Mouse (Mus musculus): ENCODE measurements around the gene Ifrd2. TPM values are rescaled to one million over a fixed set of nuclear protein-coding genes. Genes with fewer than 3 reads are reported as not detected.

Ifrd2 gene
- polyA plus RNA-seq, 1 experiment from 2014 or later: 44.6 TPM

DNA sequence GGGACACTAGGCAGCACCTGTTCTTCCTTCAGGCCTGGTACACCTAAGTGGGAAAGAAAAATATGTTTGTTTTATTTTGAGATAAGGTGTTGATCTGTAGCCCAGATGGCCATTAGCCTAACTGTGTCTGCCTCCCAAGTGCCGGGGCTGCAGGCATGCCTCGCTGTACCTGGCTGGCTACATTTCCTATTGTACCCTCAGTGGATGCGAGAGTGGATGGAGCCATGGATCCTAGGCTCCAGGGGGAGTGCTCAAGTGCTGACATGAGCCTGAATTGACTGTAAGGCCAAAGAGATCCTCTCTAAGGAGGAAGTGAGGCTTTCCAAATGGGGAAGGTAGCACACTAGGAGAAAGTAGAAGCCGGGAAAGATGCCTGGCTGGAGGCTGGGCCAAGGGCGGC lies 39.5 kb upstream of the Ifrd2 start:
- Histone ChIP-seq H3K9me3 (ENCODE audit: control insufficient read depth, low read length) (no peaks in the 10 kb centered on the region), H3K27me3 (ENCODE audit: control insufficient read depth, insufficient read depth, low read length) (peaks cover 12% of the 10 kb centered on the region), H3K4me2 (ENCODE audit: low read length) (no peak overlapping the region), H3K36me3 (ENCODE audit: control insufficient read depth, insufficient read depth, low read length) (peaks cover 24% of the 10 kb centered on the region), H3K4me3 (ENCODE audit: control insufficient read depth in 1 of 2, insufficient read depth in 1 of 2, low read depth in 1 of 2, low read length in 2 of 2) (no peak overlapping the region), H3K27ac (replicated peaks in 1 of 2; ENCODE audit: control insufficient read depth in 1 of 2, insufficient read depth in 1 of 2, low read depth in 2 of 2, low read length in 2 of 2) (no peak overlapping the region), H3K9ac (ENCODE audit: low read length) (0 out of 2 replicates have a peak overlapping the region, but pooled peaks have one; percentile 3), H3K4me1 (ENCODE audit: control insufficient read depth in 2 of 2, insufficient read depth in 2 of 2, low read length in 2 of 2) (peaks cover 17 to 38% of the 10 kb centered on the region in 2 experiments)
- 71% methylated on average over 5 of the region's 5 CpGs for WGBS
- ATAC-seq (ENCODE audit: insufficient number of reproducible peaks, insufficient read depth, low FRiP score, low read depth): no peak

DNA sequence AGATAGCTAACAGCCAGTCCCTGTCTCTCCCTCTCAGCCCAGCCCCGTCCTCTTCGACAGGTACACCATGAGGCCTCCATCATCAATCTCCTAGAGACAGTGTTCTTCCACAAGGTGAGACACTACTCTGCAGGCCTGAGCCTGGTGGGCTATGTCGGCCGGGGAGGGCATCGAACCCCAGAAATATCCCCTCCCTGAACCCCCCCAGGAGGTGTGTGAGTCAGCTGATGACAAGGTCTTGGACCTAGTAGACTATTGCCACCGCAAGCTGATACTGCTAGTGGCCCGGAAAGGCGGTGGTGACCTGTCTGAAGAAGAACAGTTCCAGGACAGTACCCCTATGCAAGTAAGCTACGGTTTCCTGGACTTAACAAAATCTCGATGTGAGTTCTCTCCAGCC lies 38.6 kb upstream of the Ifrd2 start:
- H3K4me2 ChIP-seq (ENCODE audit: low read length): no peak overlapping the region
- H3K4me1 ChIP-seq (ENCODE audit: control insufficient read depth in 2 of 2, insufficient read depth in 2 of 2, low read length in 2 of 2): peaks cover 24 to 39% of the 10 kb centered on the region in 2 experiments
- H3K36me3 ChIP-seq (ENCODE audit: control insufficient read depth, insufficient read depth, low read length): peaks cover 19% of the 10 kb centered on the region
- no peak overlapping the region for H3K27ac ChIP-seq (replicated peaks in 1 of 2; ENCODE audit: control insufficient read depth in 1 of 2, insufficient read depth in 1 of 2, low read depth in 2 of 2, low read length in 2 of 2)
- H3K9ac ChIP-seq (ENCODE audit: low read length): no peak overlapping the region
- H3K9me3 ChIP-seq (ENCODE audit: control insufficient read depth, low read length): no peaks in the 10 kb centered on the region
- no peak overlapping the region for H3K4me3 ChIP-seq (ENCODE audit: control insufficient read depth in 1 of 2, insufficient read depth in 1 of 2, low read depth in 1 of 2, low read length in 2 of 2)
- peaks cover 12% of the 10 kb centered on the region for H3K27me3 ChIP-seq (ENCODE audit: control insufficient read depth, insufficient read depth, low read length)
- ATAC-seq (ENCODE audit: insufficient number of reproducible peaks, insufficient read depth, low FRiP score, low read depth): no peak
- 83% methylated on average over 10 of the region's 10 CpGs for WGBS

DNA sequence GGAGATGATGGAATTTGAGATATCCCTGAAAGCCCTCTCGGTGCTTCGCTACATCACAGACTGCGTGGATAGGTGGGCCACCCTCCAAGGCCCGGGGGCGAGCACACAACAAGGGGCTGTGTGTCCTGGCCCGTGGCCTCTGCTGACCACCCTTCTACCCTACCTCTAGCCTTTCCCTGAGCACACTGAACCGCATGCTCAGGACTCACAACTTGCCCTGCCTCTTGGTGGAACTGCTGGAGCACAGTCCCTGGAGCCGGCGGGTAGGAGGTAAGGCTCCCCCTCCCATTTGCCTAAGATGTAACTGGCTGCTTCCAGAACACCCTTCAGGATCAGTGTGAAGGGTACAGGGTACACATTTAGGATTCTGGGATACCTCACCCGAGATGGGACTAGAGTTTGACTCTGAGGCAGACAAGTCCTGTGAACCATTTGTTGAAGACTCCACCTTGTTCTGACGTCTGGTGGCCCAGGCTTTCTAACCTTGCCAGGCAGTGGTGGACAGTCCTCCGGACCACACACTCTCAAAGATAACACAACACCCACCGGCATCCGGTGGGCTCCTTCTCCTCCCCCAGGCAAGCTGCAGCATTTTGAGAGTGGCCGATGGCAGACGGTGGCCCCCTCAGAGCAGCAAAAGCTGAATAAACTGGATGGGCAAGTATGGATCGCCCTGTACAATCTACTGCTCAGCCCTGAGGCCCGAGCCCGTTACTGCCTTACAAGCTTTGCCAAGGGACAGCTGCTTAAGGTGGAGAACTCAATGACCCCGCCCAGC lies 38.0 kb upstream of the Ifrd2 start:
- no peaks in the 10 kb centered on the region for H3K9me3 ChIP-seq (ENCODE audit: control insufficient read depth, low read length)
- no peak overlapping the region for H3K27ac ChIP-seq (replicated peaks in 1 of 2; ENCODE audit: control insufficient read depth in 1 of 2, insufficient read depth in 1 of 2, low read depth in 2 of 2, low read length in 2 of 2)
- ATAC-seq (ENCODE audit: insufficient number of reproducible peaks, insufficient read depth, low FRiP score, low read depth): no peak
- H3K27me3 ChIP-seq (ENCODE audit: control insufficient read depth, insufficient read depth, low read length): peaks cover 12% of the 10 kb centered on the region
- no peak overlapping the region for H3K9ac ChIP-seq (ENCODE audit: low read length)
- peaks cover 24 to 40% of the 10 kb centered on the region in 2 experiments for H3K4me1 ChIP-seq (ENCODE audit: control insufficient read depth in 2 of 2, insufficient read depth in 2 of 2, low read length in 2 of 2)
- peaks cover 12% of the 10 kb centered on the region for H3K36me3 ChIP-seq (ENCODE audit: control insufficient read depth, insufficient read depth, low read length)
- H3K4me2 ChIP-seq (ENCODE audit: low read length): no peak overlapping the region
- no peak overlapping the region for H3K4me3 ChIP-seq (ENCODE audit: control insufficient read depth in 1 of 2, insufficient read depth in 1 of 2, low read depth in 1 of 2, low read length in 2 of 2)
- 78% methylated on average over 20 of the region's 20 CpGs for WGBS

DNA sequence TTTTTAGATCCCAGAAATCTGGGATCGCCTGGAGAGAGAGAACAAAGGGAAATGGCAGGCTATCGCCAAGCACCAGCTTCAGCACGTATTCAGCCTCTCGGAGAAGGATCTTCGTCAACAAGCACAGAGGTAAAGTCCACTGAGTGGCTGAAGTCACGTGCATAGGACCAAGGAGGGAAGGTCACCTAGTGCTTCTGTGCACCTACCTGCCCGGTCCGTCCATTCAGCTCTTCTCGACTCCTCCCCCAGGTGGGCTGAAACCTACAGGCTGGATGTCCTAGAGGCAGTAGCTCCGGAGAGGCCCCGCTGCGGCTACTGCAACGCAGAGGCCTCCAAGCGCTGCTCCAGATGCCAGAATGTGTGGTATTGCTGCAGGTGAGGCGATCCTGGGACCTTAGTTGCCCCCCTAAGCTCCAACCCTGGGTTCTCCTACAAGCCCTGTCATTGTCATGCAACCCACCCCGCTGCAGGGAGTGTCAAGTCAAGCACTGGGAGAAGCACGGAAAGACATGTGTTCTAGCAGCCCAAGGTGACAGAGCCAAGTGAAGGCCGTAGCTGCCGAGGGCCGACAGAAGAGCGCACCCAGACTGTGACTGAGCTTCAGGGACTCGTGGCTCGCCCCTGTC lies 36.8 kb upstream of the Ifrd2 start:
- Histone ChIP-seq H3K36me3 (ENCODE audit: control insufficient read depth, insufficient read depth, low read length) (peaks cover 1% of the 10 kb centered on the region; the same call in 1 of the 2 replicates), H3K27me3 (ENCODE audit: control insufficient read depth, insufficient read depth, low read length) (peaks cover 12% of the 10 kb centered on the region), H3K9ac (ENCODE audit: low read length) (peak overlapping the region; percentile 79), H3K9me3 (ENCODE audit: control insufficient read depth, low read length) (no peaks in the 10 kb centered on the region), H3K4me1 (ENCODE audit: control insufficient read depth in 2 of 2, insufficient read depth in 2 of 2, low read length in 2 of 2) (peaks cover 24 to 41% of the 10 kb centered on the region in 2 experiments), H3K27ac (replicated peaks in 1 of 2; ENCODE audit: control insufficient read depth in 1 of 2, insufficient read depth in 1 of 2, low read depth in 2 of 2, low read length in 2 of 2) (0 out of 4 replicates have a peak overlapping the region, but pooled peaks of 1 of the 2 experiments have one; percentile 9), H3K4me3 (ENCODE audit: control insufficient read depth in 1 of 2, insufficient read depth in 1 of 2, low read depth in 1 of 2, low read length in 2 of 2) (peak overlapping the region; percentile 46 to 50; a peak in 3 of 4 replicates), H3K4me2 (ENCODE audit: low read length) (peak overlapping the region; percentile 88)
- WGBS: 43% methylated on average over 23 of the region's 23 CpGs
- ATAC-seq (ENCODE audit: insufficient number of reproducible peaks, insufficient read depth, low FRiP score, low read depth): no peak

DNA sequence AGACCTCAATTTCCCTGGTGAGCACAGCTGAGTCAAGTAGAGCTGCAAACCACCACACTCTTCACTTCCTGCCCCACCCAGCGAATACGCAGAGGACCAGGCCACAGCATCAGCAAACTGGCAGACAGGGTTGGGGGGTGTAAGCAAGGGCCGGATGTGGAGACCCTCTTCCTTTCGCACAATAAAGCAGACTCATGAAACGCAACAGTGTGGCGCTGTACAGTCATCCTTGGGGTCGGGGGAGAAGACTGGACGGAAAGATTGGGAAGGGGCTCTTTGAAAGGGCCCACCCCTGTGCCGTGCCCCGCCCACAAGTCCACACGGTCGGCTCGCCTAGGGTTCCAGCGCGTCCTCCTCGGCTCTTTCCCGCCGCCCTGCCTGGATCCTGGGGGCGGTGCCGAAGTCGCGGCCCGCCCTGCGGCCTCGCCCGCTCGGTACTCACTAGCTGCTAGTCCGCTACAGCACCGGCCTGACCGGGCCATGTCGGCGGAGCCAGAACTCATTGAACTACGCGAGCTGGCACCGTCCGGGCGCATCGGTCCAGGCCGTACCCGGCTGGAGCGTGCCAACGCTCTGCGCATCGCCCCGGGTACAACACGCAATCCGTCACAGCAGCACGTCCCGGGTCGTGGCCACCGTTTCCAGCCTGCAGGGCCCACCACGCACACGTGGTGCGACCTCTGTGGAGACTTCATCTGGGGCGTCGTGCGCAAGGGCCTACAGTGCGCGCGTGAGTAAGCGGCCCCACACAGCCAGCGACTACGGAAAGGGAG lies 36.1 kb upstream of the Ifrd2 start, which contains the start of gene Rassf1:
Rassf1 (plus strand) TSS at position 439 of the 773 bp plus-strand sequence.
- Histone ChIP-seq H3K9ac (ENCODE audit: low read length) (peak within 1 kb of the TSS; percentile 79), H3K9me3 (ENCODE audit: control insufficient read depth, low read length) (no peaks in the 10 kb centered on the region), H3K36me3 (ENCODE audit: control insufficient read depth, insufficient read depth, low read length) (0 out of 2 replicates have a peak, but pooled peaks cover under 1% of the 10 kb centered on the region), H3K4me2 (ENCODE audit: low read length) (peak within 1 kb of the TSS; percentile 88), H3K4me3 (ENCODE audit: control insufficient read depth in 1 of 2, insufficient read depth in 1 of 2, low read depth in 1 of 2, low read length in 2 of 2) (peak within 1 kb of the TSS; percentile 46 to 50), H3K27me3 (ENCODE audit: control insufficient read depth, insufficient read depth, low read length) (peaks cover 12% of the 10 kb centered on the region), H3K27ac (replicated peaks in 1 of 2; ENCODE audit: control insufficient read depth in 1 of 2, insufficient read depth in 1 of 2, low read depth in 2 of 2, low read length in 2 of 2) (peak within 1 kb of the TSS; percentile 9 to 57; a peak in 3 of 4 replicates), H3K4me1 (ENCODE audit: control insufficient read depth in 2 of 2, insufficient read depth in 2 of 2, low read length in 2 of 2) (peaks cover 25 to 48% of the 10 kb centered on the region in 2 experiments)
- WGBS: 1% methylated on average over 63 of the region's 63 CpGs
- ATAC-seq (ENCODE audit: insufficient number of reproducible peaks, insufficient read depth, low FRiP score, low read depth): peak; percentile 10; the same call in 1 of the 2 replicates

DNA sequence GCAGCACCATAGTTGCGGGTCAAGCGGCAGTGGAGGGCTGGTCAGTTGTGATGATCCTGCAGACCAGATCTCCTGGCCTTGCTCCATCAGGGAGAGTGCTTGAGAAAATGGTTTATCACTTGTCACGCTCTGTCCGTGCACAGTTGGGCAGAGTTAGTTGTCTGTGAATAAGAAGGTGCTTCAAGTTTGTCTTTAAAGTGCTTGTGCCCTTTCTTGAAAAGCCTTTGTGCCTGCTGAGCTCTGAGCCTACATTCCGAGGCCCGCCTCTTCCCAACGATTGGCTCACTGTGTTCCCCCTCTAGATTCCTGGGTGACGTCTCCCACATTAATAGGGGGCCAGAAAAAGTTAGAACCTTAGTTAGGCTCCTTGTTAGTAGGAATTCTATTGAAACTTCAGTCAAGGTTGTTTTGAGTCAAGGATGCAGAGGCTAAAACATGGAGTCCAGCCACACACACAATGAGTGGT lies 35.5 kb upstream of the Ifrd2 start:
- ATAC-seq (ENCODE audit: insufficient number of reproducible peaks, insufficient read depth, low FRiP score, low read depth): no peak
- Histone ChIP-seq H3K4me1 (ENCODE audit: control insufficient read depth in 2 of 2, insufficient read depth in 2 of 2, low read length in 2 of 2) (peaks cover 27 to 48% of the 10 kb centered on the region in 2 experiments), H3K9ac (ENCODE audit: low read length) (peak overlapping the region; percentile 79), H3K4me2 (ENCODE audit: low read length) (peak overlapping the region; percentile 88), H3K27ac (replicated peaks in 1 of 2; ENCODE audit: control insufficient read depth in 1 of 2, insufficient read depth in 1 of 2, low read depth in 2 of 2, low read length in 2 of 2) (peak overlapping the region; percentile 6 to 57; a peak in 2 of 4 replicates), H3K4me3 (ENCODE audit: control insufficient read depth in 1 of 2, insufficient read depth in 1 of 2, low read depth in 1 of 2, low read length in 2 of 2) (peak overlapping the region; percentile 46 to 50), H3K27me3 (ENCODE audit: control insufficient read depth, insufficient read depth, low read length) (peaks cover 12% of the 10 kb centered on the region), H3K36me3 (ENCODE audit: control insufficient read depth, insufficient read depth, low read length) (peaks cover 6% of the 10 kb centered on the region; the same call in 1 of the 2 replicates), H3K9me3 (ENCODE audit: control insufficient read depth, low read length) (no peaks in the 10 kb centered on the region)
- 16% methylated on average over 8 of the region's 8 CpGs for WGBS

Measured in heart, embryonic 14.5 days (tissue).